Mouse (Mus musculus): ENCODE data around the gene Eef1akmt3.

The Eef1akmt3 gene

GRCm38 (mm10) chr10:127041274-127041766, at the start of gene Eef1akmt3, which contains the start of gene Mettl1:
Gene Eef1akmt3 (minus strand): TSS chr10:127041513.
Gene Mettl1 (plus strand): TSS chr10:127041414.
- no peak for DNase-seq (ENCODE audit: low read depth, low spot score)
- Histone ChIP-seq H3K36me3 (ENCODE audit: control insufficient read depth, insufficient read depth, low read length, poor library complexity, severe bottlenecking) (no peaks in the 10 kb centered on the region), H3K27me3 (ENCODE audit: control insufficient read depth, insufficient read depth, low read length, poor library complexity, severe bottlenecking) (no peaks in the 10 kb centered on the region)

- Histone ChIP-seq H3K36me3 (ENCODE audit: control insufficient read depth, insufficient read depth, low read length, poor library complexity, severe bottlenecking) (peaks cover 21% of the 10 kb centered on the region), H3K27me3 (ENCODE audit: control insufficient read depth, insufficient read depth, low read length, poor library complexity, severe bottlenecking) (no peaks in the 10 kb centered on the region)
- DNase-seq (ENCODE audit: low read depth, low spot score) = no peak
These were observed 49.5 kb upstream of the Eef1akmt3 start for GRCm38 (mm10) chr10:127090560-127091411.

GRCm38 (mm10) chr10:127085633-127086032, 44.3 kb upstream of the Eef1akmt3 start:
- Histone ChIP-seq H3K36me3 (ENCODE audit: control insufficient read depth, insufficient read depth, low read length, poor library complexity, severe bottlenecking) (peaks cover 18% of the 10 kb centered on the region), H3K27me3 (ENCODE audit: control insufficient read depth, insufficient read depth, low read length, poor library complexity, severe bottlenecking) (no peaks in the 10 kb centered on the region)
- no peak for DNase-seq (ENCODE audit: low read depth, low spot score)

GRCm38 (mm10) chr10:127085052-127085451, 43.7 kb upstream of the Eef1akmt3 start:
- no peak for DNase-seq (ENCODE audit: low read depth, low spot score)
- Histone ChIP-seq H3K36me3 (ENCODE audit: control insufficient read depth, insufficient read depth, low read length, poor library complexity, severe bottlenecking) (peaks cover 16% of the 10 kb centered on the region), H3K27me3 (ENCODE audit: control insufficient read depth, insufficient read depth, low read length, poor library complexity, severe bottlenecking) (no peaks in the 10 kb centered on the region)

GRCm38 (mm10) chr10:127083915-127084306, 42.6 kb upstream of the Eef1akmt3 start:
- peaks cover 18% of the 10 kb centered on the region for H3K36me3 ChIP-seq (ENCODE audit: control insufficient read depth, insufficient read depth, low read length, poor library complexity, severe bottlenecking)
- no peak for DNase-seq (ENCODE audit: low read depth, low spot score)
- H3K27me3 ChIP-seq (ENCODE audit: control insufficient read depth, insufficient read depth, low read length, poor library complexity, severe bottlenecking) = no peaks in the 10 kb centered on the region

- DNase-seq (ENCODE audit: low read depth, low spot score) = no peak
- Histone ChIP-seq H3K27me3 (ENCODE audit: control insufficient read depth, insufficient read depth, low read length, poor library complexity, severe bottlenecking) (no peaks in the 10 kb centered on the region), H3K36me3 (ENCODE audit: control insufficient read depth, insufficient read depth, low read length, poor library complexity, severe bottlenecking) (peaks cover 18% of the 10 kb centered on the region)
These were observed 42.1 kb upstream of the Eef1akmt3 start for GRCm38 (mm10) chr10:127083292-127083914.

GRCm38 (mm10) chr10:127081996-127082620, 40.8 kb upstream of the Eef1akmt3 start:
- H3K36me3 ChIP-seq (ENCODE audit: control insufficient read depth, insufficient read depth, low read length, poor library complexity, severe bottlenecking) = peaks cover 13% of the 10 kb centered on the region
- no peak for DNase-seq (ENCODE audit: low read depth, low spot score)
- no peaks in the 10 kb centered on the region for H3K27me3 ChIP-seq (ENCODE audit: control insufficient read depth, insufficient read depth, low read length, poor library complexity, severe bottlenecking)

GRCm38 (mm10) chr10:127080901-127081780, 39.8 kb upstream of the Eef1akmt3 start:
- Histone ChIP-seq H3K36me3 (ENCODE audit: control insufficient read depth, insufficient read depth, low read length, poor library complexity, severe bottlenecking) (peaks cover 13% of the 10 kb centered on the region), H3K27me3 (ENCODE audit: control insufficient read depth, insufficient read depth, low read length, poor library complexity, severe bottlenecking) (no peaks in the 10 kb centered on the region)
- no peak for DNase-seq (ENCODE audit: low read depth, low spot score)

GRCm38 (mm10) chr10:127079665-127080391, 38.5 kb upstream of the Eef1akmt3 start:
- Histone ChIP-seq H3K27me3 (ENCODE audit: control insufficient read depth, insufficient read depth, low read length, poor library complexity, severe bottlenecking) (no peaks in the 10 kb centered on the region), H3K36me3 (ENCODE audit: control insufficient read depth, insufficient read depth, low read length, poor library complexity, severe bottlenecking) (peaks cover 13% of the 10 kb centered on the region)

GRCm38 (mm10) chr10:127078677-127079575, 37.6 kb upstream of the Eef1akmt3 start:
- no peaks in the 10 kb centered on the region for H3K27me3 ChIP-seq (ENCODE audit: control insufficient read depth, insufficient read depth, low read length, poor library complexity, severe bottlenecking)
- DNase-seq (ENCODE audit: low read depth, low spot score) = no peak
- H3K36me3 ChIP-seq (ENCODE audit: control insufficient read depth, insufficient read depth, low read length, poor library complexity, severe bottlenecking) = peaks cover 13% of the 10 kb centered on the region

More at GRCm38 (mm10) chr10:127079665-127080391, 38.5 kb upstream of the Eef1akmt3 start:
- DNase-seq (ENCODE audit: low read depth, low spot score) = no peak

GRCm38 (mm10) chr10:127078001-127078676, 36.8 kb upstream of the Eef1akmt3 start:
- H3K36me3 ChIP-seq (ENCODE audit: control insufficient read depth, insufficient read depth, low read length, poor library complexity, severe bottlenecking) = peaks cover 13% of the 10 kb centered on the region
- DNase-seq (ENCODE audit: low read depth, low spot score) = no peak
- no peaks in the 10 kb centered on the region for H3K27me3 ChIP-seq (ENCODE audit: control insufficient read depth, insufficient read depth, low read length, poor library complexity, severe bottlenecking)

- Histone ChIP-seq H3K36me3 (ENCODE audit: control insufficient read depth, insufficient read depth, low read length, poor library complexity, severe bottlenecking) (peaks cover 11% of the 10 kb centered on the region), H3K27me3 (ENCODE audit: control insufficient read depth, insufficient read depth, low read length, poor library complexity, severe bottlenecking) (no peaks in the 10 kb centered on the region)
- DNase-seq (ENCODE audit: low read depth, low spot score) = no peak
These were observed 36.2 kb upstream of the Eef1akmt3 start for GRCm38 (mm10) chr10:127077515-127077914.
